Mouse (Mus musculus): Measurements from ENCODE around the gene Kif20b. TPM values are rescaled to one million over a fixed set of nuclear protein-coding genes. Genes with fewer than 3 reads are reported as not detected.

Gene Kif20b
- polyA plus RNA-seq, 1 experiment from 2014 or later, result 15.6 TPM

GRCm38 (mm10) chr19:34922603-34922963, 422 bp downstream of the Kif20b start:
- DNase-seq (ENCODE audit: low spot score) (no peak), ATAC-seq (ENCODE audit: low FRiP score, low TSS enrichment) (no peak)
- no peaks in the 10 kb centered on the region for H3K4me1 ChIP-seq (replicated peaks; ENCODE audit: control insufficient read depth, insufficient read depth)
- peak overlapping the region; percentile 74 for H3K4me2 ChIP-seq (replicated peaks; ENCODE audit: low read depth)
- peak overlapping the region; percentile 75 for H3K4me3 ChIP-seq (ENCODE audit: low read depth, low read length)
- no peaks in the 10 kb centered on the region for H3K9me3 ChIP-seq (ENCODE audit: control insufficient read depth, low read length)
- no peaks in the 10 kb centered on the region for H3K36me3 ChIP-seq (ENCODE audit: control insufficient read depth, insufficient read depth, low read length)
- under 1% methylated on average over 9 of the region's 9 CpGs for WGBS
- 0 out of 2 replicates have a peak overlapping the region, but pooled peaks have one; percentile 45 for H3K27ac ChIP-seq (replicated peaks)
- TF ChIP-seq EP300 (optimal IDR thresholded peaks at IDR 0.05) (no peak), CTCF (IDR thresholded peaks at IDR 0.05; ENCODE audit: low read depth) (no peak)
- peak overlapping the region; percentile 67 for H3K9ac ChIP-seq (ENCODE audit: low read length)
- H3K27me3 ChIP-seq (ENCODE audit: control insufficient read depth, insufficient read depth, low read length), result no peaks in the 10 kb centered on the region

GRCm38 (mm10) chr19:34947206-34947605, 25.0 kb downstream of the Kif20b start:
- no peak for TF ChIP-seq CTCF (IDR thresholded peaks at IDR 0.05; ENCODE audit: low read depth)
- no peak for TF ChIP-seq EP300 (optimal IDR thresholded peaks at IDR 0.05)
- Histone ChIP-seq H3K9me3 (ENCODE audit: control insufficient read depth, low read length) (no peaks in the 10 kb centered on the region), H3K4me3 (ENCODE audit: low read depth, low read length) (no peak overlapping the region), H3K9ac (ENCODE audit: low read length) (no peak overlapping the region), H3K4me1 (replicated peaks; ENCODE audit: control insufficient read depth, insufficient read depth) (no peaks in the 10 kb centered on the region), H3K36me3 (ENCODE audit: control insufficient read depth, insufficient read depth, low read length) (peaks cover 4% of the 10 kb centered on the region; the same call in 1 of the 2 replicates), H3K27ac (replicated peaks) (no peak overlapping the region), H3K4me2 (replicated peaks; ENCODE audit: low read depth) (no peak overlapping the region), H3K27me3 (ENCODE audit: control insufficient read depth, insufficient read depth, low read length) (no peaks in the 10 kb centered on the region)
- WGBS, result 89% methylated on average over 1 of the region's 1 CpGs
- ATAC-seq (ENCODE audit: low FRiP score, low TSS enrichment) (no peak), DNase-seq (ENCODE audit: low spot score) (no peak)

- H3K4me1 ChIP-seq (replicated peaks; ENCODE audit: control insufficient read depth, insufficient read depth), result no peaks in the 10 kb centered on the region
- 91% methylated on average over 11 of the region's 11 CpGs for WGBS
- no peak overlapping the region for H3K4me3 ChIP-seq (ENCODE audit: low read depth, low read length)
- no peaks in the 10 kb centered on the region for H3K9me3 ChIP-seq (ENCODE audit: control insufficient read depth, low read length)
- ATAC-seq (ENCODE audit: low FRiP score, low TSS enrichment) (no peak), DNase-seq (ENCODE audit: low spot score) (no peak)
- TF ChIP-seq EP300 (optimal IDR thresholded peaks at IDR 0.05), result no peak
- TF ChIP-seq CTCF (IDR thresholded peaks at IDR 0.05; ENCODE audit: low read depth), result peak; percentile 37
- no peak overlapping the region for H3K9ac ChIP-seq (ENCODE audit: low read length)
- H3K36me3 ChIP-seq (ENCODE audit: control insufficient read depth, insufficient read depth, low read length), result peaks cover 3% of the 10 kb centered on the region; the same call in 1 of the 2 replicates
- H3K27me3 ChIP-seq (ENCODE audit: control insufficient read depth, insufficient read depth, low read length), result no peaks in the 10 kb centered on the region
- no peak overlapping the region for H3K27ac ChIP-seq (replicated peaks)
- no peak overlapping the region for H3K4me2 ChIP-seq (replicated peaks; ENCODE audit: low read depth)
Observed at GRCm38 (mm10) chr19:34953842-34954541, 31.8 kb downstream of the Kif20b start.

GRCm38 (mm10) chr19:34959369-34959768, 37.2 kb downstream of the Kif20b start:
- ATAC-seq (ENCODE audit: low FRiP score, low TSS enrichment) (no peak), DNase-seq (ENCODE audit: low spot score) (no peak)
- no peaks in the 10 kb centered on the region for H3K4me1 ChIP-seq (replicated peaks; ENCODE audit: control insufficient read depth, insufficient read depth)
- H3K4me3 ChIP-seq (ENCODE audit: low read depth, low read length), result no peak overlapping the region
- no peaks in the 10 kb centered on the region for H3K27me3 ChIP-seq (ENCODE audit: control insufficient read depth, insufficient read depth, low read length)
- no peaks in the 10 kb centered on the region for H3K9me3 ChIP-seq (ENCODE audit: control insufficient read depth, low read length)
- H3K27ac ChIP-seq (replicated peaks), result no peak overlapping the region
- TF ChIP-seq EP300 (optimal IDR thresholded peaks at IDR 0.05) (no peak), CTCF (IDR thresholded peaks at IDR 0.05; ENCODE audit: low read depth) (peak; percentile 10; the same call in 1 of the 2 replicates)
- WGBS, result 85% methylated on average over 11 of the region's 11 CpGs
- H3K9ac ChIP-seq (ENCODE audit: low read length), result no peak overlapping the region
- H3K36me3 ChIP-seq (ENCODE audit: control insufficient read depth, insufficient read depth, low read length), result peaks cover 7% of the 10 kb centered on the region; the same call in 1 of the 2 replicates
- H3K4me2 ChIP-seq (replicated peaks; ENCODE audit: low read depth), result no peak overlapping the region

- 60% methylated on average over 2 of the region's 2 CpGs for WGBS
Observed at GRCm38 (mm10) chr19:34984742-34985141, 62.6 kb downstream of the Kif20b start.

GRCm38 (mm10) chr19:34990443-34990842, 68.3 kb downstream of the Kif20b start:
- H3K36me3 ChIP-seq (ENCODE audit: control insufficient read depth, insufficient read depth, low read length), result no peaks in the 10 kb centered on the region
- H3K4me1 ChIP-seq (replicated peaks; ENCODE audit: control insufficient read depth, insufficient read depth), result no peaks in the 10 kb centered on the region
- no peaks in the 10 kb centered on the region for H3K27me3 ChIP-seq (ENCODE audit: control insufficient read depth, insufficient read depth, low read length)
- no peak overlapping the region for H3K4me3 ChIP-seq (ENCODE audit: low read depth, low read length)
- H3K9me3 ChIP-seq (ENCODE audit: control insufficient read depth, low read length), result no peaks in the 10 kb centered on the region
- H3K4me2 ChIP-seq (replicated peaks; ENCODE audit: low read depth), result no peak overlapping the region
- no peak overlapping the region for H3K27ac ChIP-seq (replicated peaks)
- H3K9ac ChIP-seq (ENCODE audit: low read length), result no peak overlapping the region
- no peak for TF ChIP-seq EP300 (optimal IDR thresholded peaks at IDR 0.05)
- no peak for TF ChIP-seq CTCF (IDR thresholded peaks at IDR 0.05; ENCODE audit: low read depth)
- ATAC-seq (ENCODE audit: low FRiP score, low TSS enrichment) (no peak), DNase-seq (ENCODE audit: low spot score) (no peak)
- 70% methylated on average over 4 of the region's 4 CpGs for WGBS

More at GRCm38 (mm10) chr19:34984742-34985141, 62.6 kb downstream of the Kif20b start:
- Histone ChIP-seq H3K27me3 (ENCODE audit: control insufficient read depth, insufficient read depth, low read length) (no peaks in the 10 kb centered on the region), H3K4me1 (replicated peaks; ENCODE audit: control insufficient read depth, insufficient read depth) (no peaks in the 10 kb centered on the region), H3K9me3 (ENCODE audit: control insufficient read depth, low read length) (no peaks in the 10 kb centered on the region), H3K4me2 (replicated peaks; ENCODE audit: low read depth) (no peak overlapping the region), H3K27ac (replicated peaks) (no peak overlapping the region), H3K36me3 (ENCODE audit: control insufficient read depth, insufficient read depth, low read length) (no peaks in the 10 kb centered on the region), H3K4me3 (ENCODE audit: low read depth, low read length) (no peak overlapping the region), H3K9ac (ENCODE audit: low read length) (no peak overlapping the region)
- ATAC-seq (ENCODE audit: low FRiP score, low TSS enrichment) (no peak), DNase-seq (ENCODE audit: low spot score) (no peak)
- no peak for TF ChIP-seq CTCF (IDR thresholded peaks at IDR 0.05; ENCODE audit: low read depth)

Measured in stomach, postnatal 0 days (tissue).